Mouse (Mus musculus) spleen, adult 2 months (tissue): ENCODE measurements around the gene Arhgap31.

Experiments used
- CTCF ChIP-seq: fragments of 200-500 bp; IDR thresholded peaks from 2 replicates; pipeline ENCODE4 v1.5.1; 2011; ENCODE audit warnings: mild to moderate bottlenecking, inconsistent platforms; ENCODE audit not compliant: insufficient read depth, insufficient read length, insufficient replicate concordance; ENCODE audit errors: extremely low read depth
- POLR2A ChIP-seq: fragments of 200-500 bp; IDR thresholded peaks from 2 replicates; pipeline ENCODE4 v1.6.1; 2011; ENCODE audit warnings: low read depth, low read length, inconsistent platforms

- no peak for TF ChIP-seq CTCF
- TF ChIP-seq POLR2A, result no peak
These were observed 40.6 kb upstream of the Arhgap31 start for GRCm38 (mm10) chr16:38753631-38754030.
